Mouse (Mus musculus): Measurements from ENCODE around the gene Gm13090.

Gene Gm13090

GRCm38 (mm10) chr4:151089270-151089669, at the start of gene Gm13090:
Gene Gm13090, plus strand, starts transcription at chr4:151089570.
- DNase-seq (ENCODE audit: low spot score in 2 of 2) = no peak

DNA sequence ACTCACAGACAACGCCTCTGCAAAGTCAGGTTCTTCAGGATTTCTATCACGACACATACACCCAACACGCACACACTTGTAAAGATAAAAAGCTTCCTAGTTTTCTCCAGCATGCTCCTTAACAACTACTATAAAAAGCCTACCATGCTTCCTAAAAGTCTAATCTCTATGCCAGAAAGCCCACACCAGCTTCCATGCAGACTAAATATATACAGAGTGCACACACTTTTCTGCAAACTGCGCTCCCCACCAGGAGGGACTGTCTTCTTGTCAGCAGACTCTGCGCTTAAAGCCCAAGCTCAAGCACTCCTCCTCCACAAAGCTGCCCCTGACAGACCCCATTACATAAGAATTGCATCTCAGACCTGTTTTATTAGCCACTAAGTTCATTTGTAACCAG, 47.9 kb upstream of the Gm13090 start:
- no peak for DNase-seq (ENCODE audit: low spot score in 2 of 2)

DNA sequence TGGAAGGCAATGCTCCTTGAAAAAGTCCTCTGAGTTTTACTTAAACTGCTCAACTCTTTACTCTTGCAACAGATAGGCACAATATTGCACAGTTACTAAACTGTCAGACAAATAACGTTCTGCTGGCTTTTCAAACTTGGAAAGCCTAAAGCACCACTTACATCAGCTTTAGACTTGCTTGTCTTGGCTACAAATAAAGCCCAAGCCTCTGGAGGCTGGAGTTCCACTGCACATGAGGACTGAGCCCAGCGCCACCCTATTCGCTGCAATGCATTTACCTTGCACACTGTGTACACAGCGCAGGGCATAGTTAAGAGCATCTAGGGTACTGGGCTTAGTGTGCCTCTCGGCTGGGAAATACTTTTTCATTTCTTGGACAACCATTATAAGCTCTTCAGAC, 46.1 kb upstream of the Gm13090 start:
- DNase-seq (ENCODE audit: low spot score in 2 of 2) = no peak

GRCm38 (mm10) chr4:151044037-151044943, 45.1 kb upstream of the Gm13090 start, which contains the start of gene Per3:
Gene Per3, minus strand, starts transcription at chr4:151044665.
- peak; percentile 91 to 93 for DNase-seq (ENCODE audit: low spot score in 2 of 2)

- no peak for DNase-seq (ENCODE audit: low spot score in 2 of 2)
Observed at GRCm38 (mm10) chr4:151044944-151045570, 44.3 kb upstream of the Gm13090 start.

DNA sequence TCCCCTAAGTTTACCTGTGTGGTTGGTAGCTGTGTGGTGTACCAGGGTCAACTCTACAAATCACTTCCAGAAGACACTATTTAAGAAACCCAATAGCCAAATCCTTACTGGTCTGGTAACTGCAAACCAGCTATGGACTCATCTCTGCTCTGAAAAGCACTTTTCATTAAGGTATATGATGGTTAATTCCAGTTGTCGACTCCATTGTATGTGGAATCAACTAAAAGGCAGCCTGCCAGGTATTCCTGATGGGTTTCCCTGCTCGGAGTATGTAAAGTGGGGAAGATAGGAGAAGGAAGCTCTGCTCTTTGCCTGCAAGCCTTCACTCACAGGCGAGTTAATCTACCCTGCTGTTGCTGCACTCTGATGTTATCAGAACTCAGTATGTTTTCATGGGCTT, 42.8 kb upstream of the Gm13090 start:
- DNase-seq (ENCODE audit: low spot score in 2 of 2) = no peak

DNA sequence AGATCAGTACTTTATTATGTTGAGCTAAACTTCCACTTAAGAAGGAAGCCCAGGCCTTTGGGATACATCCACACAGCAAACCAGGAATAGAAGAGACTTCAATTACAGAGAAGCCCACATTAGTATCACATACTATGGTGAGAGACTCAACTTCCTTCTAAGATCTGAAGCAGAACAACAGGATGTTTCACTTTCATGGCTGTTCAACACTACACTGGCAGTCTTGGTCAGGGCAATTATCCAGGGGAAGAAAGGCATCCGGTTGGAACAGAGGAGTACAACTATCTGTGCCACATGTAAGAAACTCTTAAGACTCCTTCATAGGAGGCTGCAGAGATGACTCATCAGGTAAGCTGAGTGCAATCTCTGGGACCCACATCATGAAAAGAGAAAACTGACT, 38.2 kb upstream of the Gm13090 start:
- DNase-seq (ENCODE audit: low spot score in 2 of 2) = no peak

GRCm38 (mm10) chr4:151057347-151058321, 31.7 kb upstream of the Gm13090 start, which contains the start of gene Vamp3:
Gene Vamp3, minus strand, starts transcription at chr4:151057963.
- DNase-seq (ENCODE audit: low spot score in 2 of 2) = peak; percentile 97 to 98

GRCm38 (mm10) chr4:151058634-151059033, 30.7 kb upstream of the Gm13090 start:
- no peak for DNase-seq (ENCODE audit: low spot score in 2 of 2)

- DNase-seq (ENCODE audit: low spot score in 2 of 2) = no peak
Observed at GRCm38 (mm10) chr4:151059566-151059965, 29.8 kb upstream of the Gm13090 start.

DNA sequence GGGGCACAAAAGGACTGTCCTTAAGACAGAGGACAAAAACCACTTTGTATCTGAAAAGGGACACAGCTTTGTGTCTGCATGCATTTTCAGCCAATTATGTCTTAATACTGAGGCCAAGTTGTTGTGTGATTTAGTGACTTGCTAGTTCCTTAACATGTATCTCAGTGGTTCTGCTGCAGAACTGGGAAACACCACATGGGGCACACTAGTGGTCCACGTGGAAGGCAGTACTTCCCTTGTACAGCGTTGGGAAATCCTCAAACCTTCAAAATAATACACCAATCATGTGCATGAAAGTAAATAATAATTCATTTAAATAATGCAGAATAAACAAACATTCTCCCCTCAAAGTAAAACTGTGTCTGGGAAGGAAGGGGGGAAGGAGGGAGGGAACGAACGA, 20.6 kb upstream of the Gm13090 start:
- no peak for DNase-seq (ENCODE audit: low spot score in 2 of 2)

DNA sequence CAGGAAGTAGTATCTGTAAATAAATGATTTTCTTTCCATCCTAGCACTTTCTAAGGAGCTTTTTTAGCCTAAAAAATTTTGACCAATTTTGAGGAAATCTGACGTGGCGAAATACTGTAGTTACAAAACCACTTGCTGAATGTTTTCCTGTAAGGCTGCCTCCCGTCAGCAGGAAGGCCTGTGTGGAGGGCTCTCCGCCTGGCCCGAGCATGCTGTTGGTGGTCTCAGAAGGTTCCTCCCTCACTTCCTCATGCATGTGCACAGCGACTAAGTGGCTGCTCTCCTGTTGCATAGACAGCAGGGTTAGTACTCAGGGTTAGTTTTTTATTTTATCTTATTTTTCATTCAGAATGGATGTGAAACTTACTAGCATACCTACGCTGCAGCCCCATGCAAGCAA, 18.4 kb upstream of the Gm13090 start:
- no peak for DNase-seq (ENCODE audit: low spot score in 2 of 2)

GRCm38 (mm10) chr4:151073108-151073744, 16.1 kb upstream of the Gm13090 start:
- DNase-seq (ENCODE audit: low spot score in 2 of 2) = peak in 1 of 2 experiments; percentile 52

DNA sequence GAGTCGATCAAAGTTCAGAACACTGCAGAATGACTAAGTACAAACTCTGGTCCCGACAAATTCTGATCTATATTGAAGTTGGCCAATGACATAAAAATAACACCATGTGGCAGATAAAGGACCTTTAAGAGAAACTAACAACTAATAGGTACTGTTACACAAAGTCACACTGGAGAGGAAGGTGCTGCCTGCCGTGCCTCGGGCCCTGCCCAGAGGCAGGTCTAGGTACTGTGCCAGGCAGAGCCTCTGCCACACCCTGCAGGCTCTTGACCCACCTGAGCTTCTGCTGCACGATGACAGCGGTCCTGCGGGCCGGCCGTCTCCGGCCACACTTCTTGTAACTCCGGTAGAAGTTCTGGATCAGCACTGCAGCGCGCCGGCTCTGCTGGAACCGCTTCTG, 14.6 kb upstream of the Gm13090 start:
- no peak for DNase-seq (ENCODE audit: low spot score in 2 of 2)

DNA sequence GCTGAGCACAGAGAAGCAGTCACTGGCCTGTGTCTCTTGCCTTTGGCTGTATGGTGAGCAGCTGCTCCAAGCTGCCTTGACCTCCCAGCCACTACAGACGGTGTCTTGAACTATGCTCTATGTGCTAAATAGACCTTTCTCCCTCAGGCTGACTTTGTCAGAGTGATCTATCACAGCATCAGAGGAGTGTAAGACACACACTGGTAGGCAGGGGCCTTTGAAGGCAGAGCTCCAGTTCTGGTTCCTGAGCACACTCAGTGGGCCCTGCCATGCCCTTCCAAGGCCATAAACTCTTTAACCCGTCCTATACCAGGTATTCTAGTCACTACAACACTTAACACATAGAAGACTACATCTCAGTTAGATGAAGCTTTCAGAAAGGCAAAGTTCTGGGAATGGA, 8.0 kb upstream of the Gm13090 start:
- no peak for DNase-seq (ENCODE audit: low spot score in 2 of 2)

GRCm38 (mm10) chr4:151081977-151082376, 7.4 kb upstream of the Gm13090 start:
- DNase-seq (ENCODE audit: low spot score in 2 of 2) = no peak

DNA sequence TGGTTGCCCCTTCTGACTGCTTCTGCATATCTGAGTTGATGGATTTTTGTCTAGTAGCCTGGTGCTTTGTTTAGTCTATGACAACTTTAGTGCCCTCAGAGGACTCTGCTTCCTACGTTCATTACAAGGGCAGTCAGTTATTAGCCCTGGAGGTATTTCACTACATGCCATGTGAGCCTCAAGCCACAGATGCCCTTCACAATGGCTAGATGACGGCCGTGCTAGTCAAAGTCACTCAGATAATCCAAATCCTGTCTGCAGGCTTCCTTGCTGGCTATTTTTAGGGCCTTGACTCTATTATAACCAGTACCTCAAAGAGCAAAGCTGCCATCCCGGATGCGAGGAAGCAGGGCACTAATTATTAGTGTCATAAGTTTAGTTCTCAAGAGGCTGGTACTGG, 6.3 kb upstream of the Gm13090 start:
- DNase-seq (ENCODE audit: low spot score in 2 of 2) = no peak

GRCm38 (mm10) chr4:151087358-151087757, 2.0 kb upstream of the Gm13090 start:
- no peak for DNase-seq (ENCODE audit: low spot score in 2 of 2)

DNA sequence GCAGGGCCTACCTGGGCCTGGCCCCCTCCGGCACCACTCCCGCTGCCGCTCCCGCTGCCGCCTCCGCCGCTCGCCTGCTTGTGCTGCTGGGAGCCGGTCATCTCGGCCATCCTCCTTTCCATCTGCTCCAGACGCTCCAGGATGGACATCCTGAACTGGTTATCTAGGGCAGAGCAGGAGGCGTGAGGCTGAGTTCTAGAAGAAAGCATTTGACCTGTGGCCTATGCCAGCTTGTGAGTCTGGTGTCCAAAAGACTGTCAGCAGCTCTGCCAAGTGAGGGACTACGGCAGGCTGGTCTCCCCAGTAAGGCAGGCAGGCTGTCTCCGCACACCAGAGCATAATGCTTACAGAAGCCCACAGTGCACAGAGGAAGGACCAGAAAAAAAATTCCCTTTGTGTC, 551 bp upstream of the Gm13090 start:
- no peak for DNase-seq (ENCODE audit: low spot score in 2 of 2)

- no peak for DNase-seq (ENCODE audit: low spot score in 2 of 2)
Observed at GRCm38 (mm10) chr4:151095207-151095606, 5.8 kb downstream of the Gm13090 start.
